Mouse (Mus musculus) CH12.LX (cell line): ENCODE measurements around the gene Ifi209. TPM values are rescaled to one million over a fixed set of nuclear protein-coding genes. Genes with fewer than 3 reads are reported as not detected.
A peak's percentile ranks its signal among the peaks of the same experiment; 100 is the strongest.

Experiments used
- DNase-seq: peaks from one replicate; pipeline ENCODE4 v3.0.0-alpha.2; 2013; ENCODE audit errors: extremely low read depth
- H3K27ac ChIP-seq: 2 replicates; pipeline ENCODE4 v1.5.1; 2012; ENCODE audit warnings: low read depth, mild to moderate bottlenecking, control low read depth, moderate library complexity; ENCODE audit not compliant: insufficient read depth
- H3K27me3 ChIP-seq: replicated peaks from 2 replicates; pipeline ENCODE3; 2012; ENCODE audit warnings: inconsistent platforms
- H3K36me3 ChIP-seq, 2 experiments: replicated peaks in 1 of 2; 2 replicates each; pipeline versions ENCODE3 to v1.6.1; 2012; ENCODE audit warnings: inconsistent platforms in 1 of 2, low read length in 1 of 2, mild to moderate bottlenecking in 1 of 2, mixed read lengths in 1 of 2, moderate library complexity in 1 of 2; ENCODE audit not compliant: control insufficient read depth in 1 of 2, insufficient read depth in 1 of 2
- H3K4me1 ChIP-seq, 2 experiments: 2 replicates each; pipeline ENCODE4 v1.6.1; 2012; ENCODE audit warnings: inconsistent platforms in 1 of 2, moderate library complexity in 1 of 2; ENCODE audit not compliant: insufficient read depth in 2 of 2, control insufficient read depth in 1 of 2
- H3K4me2 ChIP-seq: 2 replicates; pipeline ENCODE4 v1.6.1; 2012; ENCODE audit warnings: low read depth, mild to moderate bottlenecking, control low read depth; ENCODE audit not compliant: poor library complexity, insufficient read depth, severe bottlenecking
- H3K4me3 ChIP-seq, 3 experiments: fragments of 150-350 bp in 1 of 3; sonication (generic) in 1 of 3; replicated peaks in 1 of 3; 2 replicates each; pipeline versions ENCODE3 to v1.5.1; 2011 to 2012; ENCODE audit warnings: low read depth in 2 of 3, low read length in 2 of 3, mild to moderate bottlenecking in 2 of 3, moderate library complexity in 2 of 3, control low read depth in 1 of 3, improper control_type of control experiment in 1 of 3, inconsistent platforms in 1 of 3, mixed read lengths in 1 of 3; ENCODE audit not compliant: poor library complexity in 1 of 3
- H3K79me2 ChIP-seq: replicated peaks from 2 replicates; pipeline ENCODE4 v1.6.1; 2012; ENCODE audit warnings: mild to moderate bottlenecking, moderate library complexity; ENCODE audit not compliant: control insufficient read depth, poor library complexity, insufficient read depth, severe bottlenecking; ENCODE audit errors: extremely low read depth
- H3K9ac ChIP-seq: 2 replicates; pipeline ENCODE4 v1.6.1; 2012; ENCODE audit warnings: low read depth, mild to moderate bottlenecking, control low read depth, moderate library complexity; ENCODE audit not compliant: insufficient read depth
- H3K9me3 ChIP-seq: replicated peaks from 2 replicates; pipeline ENCODE3; 2012; ENCODE audit warnings: low read length, inconsistent platforms, mixed read lengths
- BHLHE40 ChIP-seq: IDR thresholded peaks from 2 replicates; pipeline ENCODE4 v1.6.1; 2011; ENCODE audit warnings: mild to moderate bottlenecking, low read depth, low read length, improper control_type of control experiment
- CHD2 ChIP-seq: IDR thresholded peaks from 2 replicates; pipeline ENCODE4 v1.6.1; 2011; ENCODE audit warnings: low read length, improper control_type of control experiment
- ELF1 ChIP-seq: IDR thresholded peaks from 2 replicates; pipeline ENCODE4 v1.6.1; 2014; ENCODE audit warnings: low read depth, mild to moderate bottlenecking, inconsistent platforms, low read length, improper control_type of control experiment
- EP300 ChIP-seq: IDR thresholded peaks from 2 replicates; pipeline ENCODE4 v1.6.1; 2011; ENCODE audit warnings: low read length, improper control_type of control experiment
- ETS1 ChIP-seq: conservative IDR thresholded peaks from 2 replicates; pipeline ENCODE4 v1.6.1; 2012; ENCODE audit warnings: low read depth, mild to moderate bottlenecking, inconsistent platforms, low read length, improper control_type of control experiment, moderate library complexity
- IRF4 ChIP-seq: IDR thresholded peaks from 2 replicates; pipeline ENCODE4 v1.6.1; 2014; ENCODE audit warnings: low read depth, mild to moderate bottlenecking, inconsistent platforms, low read length, improper control_type of control experiment
- JUN ChIP-seq: IDR thresholded peaks from 2 replicates; pipeline ENCODE4 v1.6.1; 2011; ENCODE audit warnings: low read depth, mild to moderate bottlenecking, low read length, improper control_type of control experiment, moderate library complexity; ENCODE audit not compliant: insufficient read depth
- JUND ChIP-seq: conservative IDR thresholded peaks from 2 replicates; pipeline ENCODE4 v1.6.1; 2011; ENCODE audit warnings: low read depth, low read length, improper control_type of control experiment
- MAFK ChIP-seq: IDR thresholded peaks from 2 replicates; pipeline ENCODE4 v1.6.1; 2011; ENCODE audit warnings: low read length, improper control_type of control experiment; ENCODE audit not compliant: insufficient replicate concordance
- MAZ ChIP-seq: IDR thresholded peaks from 2 replicates; pipeline ENCODE4 v1.6.1; 2012; ENCODE audit warnings: low read depth, mild to moderate bottlenecking, inconsistent platforms, low read length, improper control_type of control experiment, moderate library complexity
- MYC ChIP-seq: IDR thresholded peaks from 2 replicates; pipeline ENCODE4 v1.6.1; 2011; ENCODE audit warnings: low read depth, mild to moderate bottlenecking, improper control_type of control experiment, low read length
- NELFE ChIP-seq: IDR thresholded peaks from 2 replicates; pipeline ENCODE4 v1.6.1; 2011; ENCODE audit warnings: low read depth, low read length, improper control_type of control experiment
- NRF1 ChIP-seq: IDR thresholded peaks from 2 replicates; pipeline ENCODE4 v1.6.1; 2014; ENCODE audit warnings: low read depth, mild to moderate bottlenecking, inconsistent platforms, low read length, improper control_type of control experiment, moderate library complexity
- PAX5 ChIP-seq: IDR thresholded peaks from 2 replicates; pipeline ENCODE4 v1.6.1; 2012; ENCODE audit warnings: low read length, inconsistent platforms, mixed read lengths
- POLR2A ChIP-seq: IDR thresholded peaks from 2 replicates; pipeline ENCODE4 v1.6.1; 2011; ENCODE audit warnings: low read depth, mild to moderate bottlenecking, improper control_type of control experiment, low read length
- RCOR1 ChIP-seq: conservative IDR thresholded peaks from 2 replicates; pipeline ENCODE4 v1.6.1; 2012; ENCODE audit warnings: low read depth, mild to moderate bottlenecking, inconsistent platforms, low read length, improper control_type of control experiment
- TBP ChIP-seq: conservative IDR thresholded peaks from 2 replicates; pipeline ENCODE4 v1.6.1; 2011; ENCODE audit warnings: low read depth, low read length, improper control_type of control experiment
- TCF12 ChIP-seq: IDR thresholded peaks from 2 replicates; pipeline ENCODE4 v1.6.1; 2014; ENCODE audit warnings: low read depth, mild to moderate bottlenecking, inconsistent platforms, low read length, improper control_type of control experiment
- UBTF ChIP-seq: IDR thresholded peaks from 2 replicates; pipeline ENCODE4 v1.6.1; 2012; ENCODE audit warnings: low read depth, mild to moderate bottlenecking, inconsistent platforms, low read length, improper control_type of control experiment, moderate library complexity
- USF1 ChIP-seq: IDR thresholded peaks from 2 replicates; pipeline ENCODE4 v1.6.1; 2014; ENCODE audit warnings: low read depth, mild to moderate bottlenecking, inconsistent platforms, low read length, improper control_type of control experiment
- ZKSCAN1 ChIP-seq: IDR thresholded peaks from 2 replicates; pipeline ENCODE4 v1.6.1; 2012; ENCODE audit warnings: low read depth, inconsistent platforms, low read length, improper control_type of control experiment, borderline replicate concordance
- ZNF384 ChIP-seq: IDR thresholded peaks from 2 replicates; pipeline ENCODE4 v1.6.1; 2012; ENCODE audit warnings: low read depth, low read length, improper control_type of control experiment, inconsistent platforms
- dilution Hi-C: fragments of 300-500 bp; cut with MboI; formaldehyde crosslinking; loops from 2 replicates; pipeline ENCODE4 v1.14.3; 2020; ENCODE audit warnings: low sequenced_read_pairs; ENCODE audit not compliant: extremely low pct_unique_long_range_greater_than_20kb, extremely low pct_ligation_motif_present
- in situ Hi-C: fragments of 300-500 bp; cut with MboI; formaldehyde crosslinking; loops from 3 replicates; pipeline ENCODE4 v1.14.3; 2019; ENCODE audit warnings: low sequenced_read_pairs, low pct_ligation_motif_present, low pct_unique_long_range_greater_than_20kb, mixed read lengths
- polyA plus RNA-seq: library from polyadenylated mRNA; unstranded; fragments of >175 nt; gene quantifications from 2 replicates; pipeline ENCODE4 v1.2.1, GENCODE M21; 2012; ENCODE audit warnings: low read depth; ENCODE audit not compliant: insufficient read length
- total RNA-seq, 2 experiments: library from RNA; depleted of rRNA; stranded (reverse); fragments of 300-350 nt in 1 of 2; fragments of >200 nt in 1 of 2; gene quantifications; 2 replicates each; pipeline ENCODE4 v1.2.3; 2012 to 2014

Ifi209 gene
- total and polyA plus RNA-seq, 3 experiments: 0.72 to 6.2 (median 3.2) TPM

- Histone ChIP-seq H3K79me2 (no peaks in the 10 kb centered on the region), H3K27ac (no peak overlapping the region), H3K4me3 (no peak overlapping the region), H3K36me3 (no peaks in the 10 kb centered on the region), H3K9ac (no peak overlapping the region), H3K4me1 (peaks cover 0 to 26% of the 10 kb centered on the region in 2 experiments; a peak in 2 of 4 replicates), H3K4me2 (no peak overlapping the region), H3K27me3 (no peaks in the 10 kb centered on the region), H3K9me3 (no peaks in the 10 kb centered on the region)
- in situ Hi-C loops: no loop called here
- dilution Hi-C loops: no loop called here
- TF ChIP-seq MAFK (peak; percentile 82), ETS1 (peak; percentile 38; the same call in 1 of the 2 replicates), POLR2A (no peak), RCOR1 (peak; percentile 63; the same call in 1 of the 2 replicates), USF1 (no peak), ZKSCAN1 (no peak), ZNF384 (no peak), MAZ (no peak), NELFE (no peak), BHLHE40 (peak; percentile 39; the same call in 1 of the 2 replicates), TCF12 (no peak), EP300 (peak; percentile 75), UBTF (no peak), MYC (no peak), PAX5 (no peak), JUND (peak; percentile 72), TBP (no peak), ELF1 (no peak), JUN (peak; percentile 55; the same call in 1 of the 2 replicates), CHD2 (no peak), NRF1 (no peak), IRF4 (peak; percentile 86)
- peak; percentile 8 for DNase-seq
Measured at GRCm38 (mm10) chr1:173624052-173624451, 6.7 kb upstream of the Ifi209 start.

- peaks cover 0 to 26% of the 10 kb centered on the region in 2 experiments; a peak in 2 of 4 replicates for H3K4me1 ChIP-seq
- no peaks in the 10 kb centered on the region for H3K9me3 ChIP-seq
- H3K79me2 ChIP-seq: no peaks in the 10 kb centered on the region
- in situ Hi-C loops (no loop called here), dilution Hi-C loops (no loop called here)
- DNase-seq: peak; percentile 26
- TF ChIP-seq JUND (no peak), MAZ (no peak), RCOR1 (no peak), POLR2A (no peak)
- H3K27me3 ChIP-seq: no peaks in the 10 kb centered on the region
- no peak overlapping the region for H3K9ac ChIP-seq
- H3K27ac ChIP-seq: no peak overlapping the region
- no peak overlapping the region for H3K4me2 ChIP-seq
- no peaks in the 10 kb centered on the region for H3K36me3 ChIP-seq
- H3K4me3 ChIP-seq: no peak overlapping the region
Measured at GRCm38 (mm10) chr1:173626686-173627085, 4.0 kb upstream of the Ifi209 start.
